Mouse (Mus musculus) forebrain, embryonic 11.5 days (tissue): ENCODE measurements at regions not wholly inside any gene's neighbourhood (a gene's known extent, or its start where the extent isn't known, plus 50 kb on each side); places are given as distances from the start of the nearest gene placed in this dataset.
"Not testable (repeated sequence)": the region's sequence is repeated elsewhere in the genome, so short reads cannot be mapped to it uniquely, and the experiment has no call there.

Source experiments
- ATAC-seq: fragments of 200-750 bp; cut with Nextera tagmentation; replicated peaks from 2 replicates; pipeline ENCODE4 v1.8.0; 2017; ENCODE audit warnings: moderate TSS enrichment; ENCODE audit not compliant: low FRiP score
- DNase-seq: peaks from one replicate; pipeline ENCODE4 v3.0.0-alpha.2; 2017; ENCODE audit warnings: low spot score
- H3K27ac ChIP-seq: fragments of 300-500 bp; sonication (generic); 2 replicates; pipeline ENCODE4 v1.5.1; 2014; ENCODE audit warnings: low read depth, low read length
- H3K27me3 ChIP-seq: fragments of 300-500 bp; sonication (generic); 2 replicates; pipeline ENCODE4 v1.6.1; 2014; ENCODE audit warnings: mild to moderate bottlenecking, low read length, mixed read lengths; ENCODE audit not compliant: control insufficient read depth, insufficient read depth
- H3K36me3 ChIP-seq: fragments of 300-500 bp; sonication (generic); 2 replicates; pipeline ENCODE4 v1.6.1; 2014; ENCODE audit warnings: mild to moderate bottlenecking, low read length, moderate library complexity, mixed read lengths; ENCODE audit not compliant: control insufficient read depth, insufficient read depth
- H3K4me1 ChIP-seq: fragments of 300-500 bp; sonication (generic); replicated peaks from 2 replicates; pipeline ENCODE4 v1.6.1; 2014; ENCODE audit warnings: low read length, mixed read lengths; ENCODE audit not compliant: control insufficient read depth, insufficient read depth
- H3K4me2 ChIP-seq: fragments of 300-500 bp; sonication (generic); 2 replicates; pipeline ENCODE4 v1.6.1; 2014; ENCODE audit warnings: low read depth, mild to moderate bottlenecking, low read length, moderate library complexity, mixed read lengths; ENCODE audit not compliant: severe bottlenecking
- H3K4me3 ChIP-seq: fragments of 300-500 bp; sonication (generic); 2 replicates; pipeline ENCODE4 v1.5.1; 2014; ENCODE audit warnings: low read depth, low read length
- H3K9ac ChIP-seq: fragments of 300-500 bp; sonication (generic); 2 replicates; pipeline ENCODE4 v1.6.1; 2014; ENCODE audit warnings: low read length
- H3K9me3 ChIP-seq: fragments of 300-500 bp; sonication (generic); 2 replicates; pipeline ENCODE4 v1.6.1; 2016; ENCODE audit warnings: low read length, mixed read lengths; ENCODE audit not compliant: control insufficient read depth
- WGBS: fragments of 180-500 bp; shearing (Covaris S2); extraction: QIAGEN DNeasy Blood & Tissue Kit; methylation state at CpG from one replicate; pipeline ENCODE4 v1.1.7; 2014; 5-methylcytosine and 5-hydroxymethylcytosine counted together

GRCm38 (mm10) chr14:53723611-53724010, 530.3 kb downstream of the Dad1 start:
- not testable (repeated sequence) for H3K27ac ChIP-seq, H3K9me3 ChIP-seq, DNase-seq, H3K4me3 ChIP-seq, H3K9ac ChIP-seq, H3K27me3 ChIP-seq, H3K36me3 ChIP-seq, H3K4me1 ChIP-seq, ATAC-seq, H3K4me2 ChIP-seq

GRCm38 (mm10) chr14:53721901-53722300, 532.0 kb downstream of the Dad1 start:
- WGBS = 83% methylated on average over 1 of the region's 2 CpGs

DNA sequence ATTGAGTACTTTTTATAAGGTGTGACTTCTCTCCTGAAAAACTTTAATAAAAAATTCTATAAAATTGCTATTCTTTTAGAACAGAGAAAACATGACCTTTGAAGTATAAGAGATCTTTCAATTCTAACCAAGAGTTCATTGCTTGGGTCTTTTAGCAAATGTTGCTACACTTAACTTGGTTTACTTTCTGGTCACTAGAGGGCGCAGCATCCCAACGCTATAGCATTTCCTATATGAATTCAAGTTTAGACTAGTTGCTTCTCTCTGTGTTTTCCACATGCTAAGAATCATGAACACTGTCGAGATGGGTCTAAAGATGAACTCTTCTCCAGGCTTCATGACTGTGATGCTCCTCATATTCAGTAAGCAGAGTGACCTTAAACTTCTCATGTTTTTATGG, 544.3 kb downstream of the Dad1 start:
- H3K4me2 ChIP-seq, H3K4me1 ChIP-seq, H3K36me3 ChIP-seq, H3K9me3 ChIP-seq, H3K27me3 ChIP-seq, H3K9ac ChIP-seq, H3K4me3 ChIP-seq, H3K27ac ChIP-seq, DNase-seq, ATAC-seq: not testable (repeated sequence)
- WGBS = 8% methylated on average over 3 of the region's 3 CpGs

More at GRCm38 (mm10) chr14:53721901-53722300, 532.0 kb downstream of the Dad1 start:
- not testable (repeated sequence) for H3K4me1 ChIP-seq, DNase-seq, H3K27me3 ChIP-seq, H3K36me3 ChIP-seq, H3K4me3 ChIP-seq, ATAC-seq, H3K27ac ChIP-seq, H3K9ac ChIP-seq, H3K4me2 ChIP-seq, H3K9me3 ChIP-seq

- H3K4me3 ChIP-seq, H3K27ac ChIP-seq, DNase-seq, H3K9me3 ChIP-seq, ATAC-seq, H3K27me3 ChIP-seq, H3K4me2 ChIP-seq, H3K9ac ChIP-seq, H3K4me1 ChIP-seq, H3K36me3 ChIP-seq: not testable (repeated sequence)
- WGBS = 84% methylated on average over 5 of the region's 5 CpGs
These were observed 549.6 kb downstream of the Dad1 start for GRCm38 (mm10) chr14:53704351-53704750.

GRCm38 (mm10) chr14:53703593-53703992, 550.3 kb downstream of the Dad1 start:
- WGBS = 25% methylated on average over 1 of the region's 1 CpGs

GRCm38 (mm10) chr14:53684100-53684499, 569.8 kb downstream of the Dad1 start:
- not testable (repeated sequence) for H3K27ac ChIP-seq, H3K4me1 ChIP-seq, H3K9ac ChIP-seq, DNase-seq, ATAC-seq, H3K4me2 ChIP-seq, H3K4me3 ChIP-seq, H3K36me3 ChIP-seq, H3K27me3 ChIP-seq, H3K9me3 ChIP-seq
- 87% methylated on average over 4 of the region's 4 CpGs for WGBS

More at GRCm38 (mm10) chr14:53703593-53703992, 550.3 kb downstream of the Dad1 start:
- not testable (repeated sequence) for H3K4me2 ChIP-seq, DNase-seq, H3K27me3 ChIP-seq, H3K9me3 ChIP-seq, H3K36me3 ChIP-seq, H3K4me1 ChIP-seq, H3K4me3 ChIP-seq, H3K9ac ChIP-seq, ATAC-seq, H3K27ac ChIP-seq

DNA sequence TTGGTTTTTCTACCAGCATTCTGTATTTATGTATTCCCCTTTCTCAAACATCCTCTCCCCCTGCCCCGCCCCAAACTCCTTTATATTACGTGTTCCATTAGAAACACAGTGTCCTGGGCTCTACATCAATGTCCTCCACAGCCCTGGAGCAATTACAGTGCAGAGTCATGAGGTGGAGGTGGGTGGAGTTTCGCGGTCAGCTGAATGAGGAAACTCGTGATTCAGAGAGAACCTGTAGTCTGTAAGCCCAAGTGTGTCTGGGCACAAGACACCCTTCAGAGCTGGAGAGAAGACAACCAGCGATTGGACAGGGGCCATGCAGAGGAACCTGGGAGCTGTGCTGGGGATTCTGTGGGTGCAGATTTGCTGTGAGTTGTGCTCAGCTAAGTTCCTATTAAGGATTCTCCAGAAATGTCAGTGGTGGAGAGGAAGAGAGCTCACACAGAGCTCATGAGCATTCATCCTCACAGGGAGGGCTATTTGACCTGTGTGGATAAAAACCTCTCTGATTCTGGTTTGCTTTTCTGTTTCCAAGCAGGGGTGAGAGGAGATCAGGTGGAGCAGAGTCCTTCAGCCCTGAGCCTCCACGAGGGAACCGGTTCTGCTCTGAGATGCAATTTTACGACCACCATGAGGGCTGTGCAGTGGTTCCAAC, 570.4 kb downstream of the Dad1 start:
- H3K9ac ChIP-seq, H3K27ac ChIP-seq, H3K4me2 ChIP-seq, DNase-seq, ATAC-seq, H3K36me3 ChIP-seq, H3K9me3 ChIP-seq, H3K27me3 ChIP-seq, H3K4me1 ChIP-seq, H3K4me3 ChIP-seq: not testable (repeated sequence)
- WGBS = 89% methylated on average over 9 of the region's 9 CpGs

- H3K9ac ChIP-seq, H3K4me2 ChIP-seq, H3K9me3 ChIP-seq, H3K27me3 ChIP-seq, H3K36me3 ChIP-seq, ATAC-seq, DNase-seq, H3K4me3 ChIP-seq, H3K4me1 ChIP-seq, H3K27ac ChIP-seq: not testable (repeated sequence)
- WGBS = 93% methylated on average over 1 of the region's 1 CpGs
These were observed 571.2 kb downstream of the Dad1 start for GRCm38 (mm10) chr14:53682679-53683078.

DNA sequence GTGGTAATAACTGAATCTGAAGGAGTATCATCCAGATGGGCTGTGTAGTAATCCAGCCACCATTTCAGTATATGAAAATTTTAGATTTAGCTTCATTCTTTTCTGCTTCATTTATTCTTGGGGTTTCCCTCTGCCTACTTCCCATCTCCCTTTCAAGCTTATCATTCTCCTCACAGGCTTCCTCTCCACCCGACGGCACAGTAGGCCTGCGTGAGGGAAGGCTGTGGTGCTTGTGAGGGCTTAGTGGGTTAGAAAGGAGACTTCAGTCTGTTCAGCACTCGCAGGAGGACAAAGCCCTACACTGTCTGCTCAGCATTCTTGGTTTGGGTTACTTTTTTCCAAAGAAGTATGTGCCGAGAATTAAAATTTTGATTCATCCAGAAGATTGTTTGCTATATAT, 572.6 kb downstream of the Dad1 start:
- not testable (repeated sequence) for H3K9ac ChIP-seq, H3K4me2 ChIP-seq, H3K27me3 ChIP-seq, ATAC-seq, H3K4me3 ChIP-seq, H3K36me3 ChIP-seq, H3K4me1 ChIP-seq, H3K9me3 ChIP-seq, H3K27ac ChIP-seq, DNase-seq
- 84% methylated on average over 5 of the region's 5 CpGs for WGBS
